Mouse (Mus musculus): Measurements from ENCODE around the gene Hhat. TPM values are rescaled to one million over a fixed set of nuclear protein-coding genes. Genes with fewer than 3 reads are reported as not detected.

The Hhat gene
- total RNA-seq, 2 experiments from 2014 or later = 0.48 to 0.54 TPM

DNA sequence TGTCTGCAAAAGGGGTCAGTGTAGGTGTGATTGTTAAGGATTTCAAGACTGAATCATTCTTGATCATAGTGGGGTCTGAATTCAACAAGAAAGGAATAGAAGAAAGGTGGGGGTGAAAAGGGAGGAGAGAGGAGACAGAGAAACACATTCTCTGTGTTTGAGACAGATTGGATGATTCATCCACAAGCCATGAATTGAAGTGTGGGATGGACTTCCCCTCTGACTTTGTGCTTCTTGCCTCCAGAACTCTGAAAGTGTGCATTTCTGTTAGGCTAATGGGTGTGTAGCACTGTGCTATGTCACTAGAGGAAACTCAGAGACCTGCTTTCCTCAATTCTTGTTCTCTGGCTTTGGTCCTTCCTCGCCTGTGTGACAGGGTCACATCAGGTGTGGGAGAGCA lies 15.2 kb upstream of the Hhat start:
- intact Hi-C loops (cut with DNase I) = loop anchor here (10.0 kb wide), 2 partner anchors 299 to 339 kb away; no protein-coding TSS in a partner anchor
- no peak for DNase-seq

DNA sequence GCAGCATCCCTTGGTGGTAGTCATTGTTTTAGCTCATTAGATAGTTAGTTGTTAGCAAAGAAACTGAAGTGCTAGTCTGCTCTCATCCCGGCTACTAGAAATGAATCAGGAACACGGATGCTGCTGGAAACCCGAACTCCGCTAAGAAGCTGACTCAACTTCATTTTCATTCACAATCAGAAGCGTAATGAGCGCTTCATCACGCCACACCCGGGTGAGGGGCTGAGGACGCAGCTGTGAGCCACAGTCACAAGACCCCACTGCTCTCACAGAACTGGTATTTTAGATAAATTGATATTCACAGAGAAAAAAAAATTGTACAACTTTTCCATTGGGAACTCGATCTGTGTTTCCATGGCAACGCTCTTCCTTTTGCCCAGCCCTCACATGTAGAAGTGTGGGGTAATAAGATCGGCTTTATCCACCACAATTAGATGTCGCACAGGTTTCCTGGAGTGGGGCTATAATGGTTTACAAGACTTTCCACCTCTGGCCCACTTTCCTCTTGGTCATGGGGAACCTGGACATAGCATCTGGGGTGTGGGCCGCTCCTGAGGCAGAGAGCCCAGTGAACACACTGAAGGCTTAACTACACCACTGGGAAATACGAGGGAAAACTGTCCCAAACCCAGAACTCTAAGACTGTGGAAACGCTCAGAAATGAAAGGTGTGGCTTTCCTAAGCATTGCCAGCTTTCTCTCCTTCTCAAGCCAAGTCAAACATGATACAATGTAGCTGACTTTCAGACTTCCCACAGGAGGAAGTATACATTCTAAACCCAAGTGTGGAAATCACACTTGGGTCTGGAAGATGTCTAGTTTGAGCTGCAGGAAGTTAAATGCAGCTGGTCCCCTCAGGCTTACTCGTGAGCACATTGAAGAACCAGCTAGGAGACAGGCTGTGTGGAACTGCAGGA lies 14.3 kb upstream of the Hhat start:
- no peak for DNase-seq
- intact Hi-C loops (cut with DNase I) = loop anchor here (10.0 kb wide), 2 partner anchors 299 to 339 kb away; no protein-coding TSS in a partner anchor

DNA sequence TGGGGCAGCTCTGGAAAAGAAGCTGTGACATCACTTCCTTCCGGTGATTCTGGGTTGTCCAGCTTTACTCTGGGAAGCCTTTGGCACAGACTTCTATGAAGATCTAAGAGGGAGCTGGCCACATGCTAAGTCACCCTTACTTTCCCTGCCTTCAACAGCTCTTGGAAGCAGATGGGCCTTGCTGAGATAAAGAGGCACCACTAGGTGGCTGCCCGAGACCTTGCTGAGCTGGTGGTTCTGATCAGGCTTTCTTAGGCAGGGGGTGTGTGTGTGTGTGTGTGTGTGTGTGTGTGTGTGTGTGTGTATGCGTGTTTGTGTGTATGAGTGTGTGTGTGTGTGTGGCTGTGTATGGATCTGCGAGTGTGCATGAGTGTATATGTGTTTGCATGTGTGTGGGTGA lies 13.4 kb upstream of the Hhat start:
- DNase-seq = no peak
- intact Hi-C loops (cut with DNase I) = loop anchor here (5.0 to 10.0 kb wide), 4 partner anchors 57 to 340 kb away; no protein-coding TSS in a partner anchor

DNA sequence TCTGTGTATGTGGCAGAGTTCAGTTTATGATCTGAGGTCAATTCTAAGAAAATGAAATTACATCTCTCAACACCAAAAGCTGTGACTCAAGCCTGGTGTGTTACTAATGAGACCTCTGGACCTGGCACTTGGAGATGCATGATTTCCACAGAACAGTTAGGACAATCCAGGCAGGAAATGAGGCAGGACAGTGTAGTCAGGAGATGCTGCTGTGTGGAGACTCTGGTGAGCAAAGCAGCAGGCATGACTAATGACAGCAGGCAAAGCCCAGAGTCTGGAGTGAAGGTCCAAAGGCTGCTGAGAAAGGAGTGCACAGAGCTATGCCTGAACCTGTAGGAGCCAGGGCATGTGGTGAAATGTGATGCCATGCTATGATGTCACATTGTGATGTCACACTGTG lies 10.2 kb upstream of the Hhat start:
- no peak for DNase-seq
- intact Hi-C loops (cut with DNase I) = loop anchor here (5.0 to 10.0 kb wide), 4 partner anchors 54 to 344 kb away; no protein-coding TSS in a partner anchor

DNA sequence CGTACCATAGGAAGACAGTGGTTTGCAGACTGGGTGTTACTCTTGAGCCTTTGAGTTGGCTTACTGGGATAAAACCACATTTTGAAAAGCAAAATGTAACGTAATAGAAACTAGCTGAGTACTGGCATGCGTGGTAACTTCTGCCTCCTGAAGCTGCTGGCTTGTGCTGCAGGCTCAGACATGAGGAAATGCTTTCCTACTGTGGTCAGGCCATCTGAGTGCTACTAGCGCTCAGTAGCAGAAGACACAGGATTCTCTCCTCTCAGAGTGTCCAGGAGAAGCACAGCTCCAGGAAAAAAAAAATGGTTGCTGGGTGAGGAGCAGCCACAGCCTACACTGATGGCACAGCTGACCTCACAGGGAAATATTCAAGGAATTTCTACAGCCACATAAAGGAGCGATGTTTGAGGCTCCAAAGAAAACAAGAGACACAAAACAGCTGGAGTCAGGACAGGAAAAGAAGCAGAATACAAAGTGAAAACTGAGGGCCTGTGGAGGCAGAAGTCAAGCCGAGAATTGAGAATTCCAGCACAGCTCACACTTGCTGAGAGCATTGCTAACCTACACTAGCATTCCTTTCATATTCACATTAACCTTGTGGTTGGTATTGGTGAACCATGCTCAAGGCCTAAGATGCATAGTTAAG lies 8.0 kb upstream of the Hhat start:
- DNase-seq = no peak
- intact Hi-C loops (cut with DNase I) = no loop called here

DNA sequence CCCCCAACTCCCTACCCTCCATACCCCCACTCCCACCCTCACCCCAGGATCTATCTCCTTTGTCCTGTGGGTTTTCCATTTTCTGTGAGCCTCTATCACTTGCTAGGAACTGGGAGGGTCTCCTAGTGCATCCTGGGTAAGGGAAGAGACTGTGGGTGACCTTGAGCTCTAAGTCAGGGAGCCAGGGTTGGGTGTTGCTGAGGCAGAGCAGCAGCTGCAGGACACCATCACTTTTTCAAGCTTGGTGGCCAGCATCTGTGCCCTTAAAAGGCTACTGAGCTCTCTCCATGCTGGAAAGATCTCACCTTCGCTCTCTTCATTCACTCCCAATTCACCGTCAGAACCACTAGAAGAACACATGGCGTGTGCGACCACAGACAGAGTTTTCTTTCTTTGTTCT lies 7.2 kb upstream of the Hhat start:
- DNase-seq = no peak
- intact Hi-C loops (cut with DNase I) = no loop called here

DNA sequence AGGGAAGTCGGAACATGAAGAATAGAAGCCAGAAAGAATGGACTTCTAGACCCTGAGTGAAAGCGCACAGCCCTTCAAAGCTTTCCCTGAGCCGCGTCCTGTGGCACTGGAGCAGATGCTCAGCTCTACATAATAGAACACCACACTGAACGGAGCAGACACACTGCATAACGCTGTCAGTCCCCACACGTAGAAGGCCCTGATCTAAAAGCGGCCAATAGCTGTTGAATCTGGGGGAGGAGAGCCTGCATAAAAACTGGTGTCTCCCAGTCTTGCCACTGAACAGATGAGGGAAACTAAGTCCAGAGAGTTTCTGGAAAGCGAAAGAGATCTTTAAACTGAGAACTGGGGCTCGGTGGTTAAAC lies 911 bp downstream of the Hhat start:
- intact Hi-C loops (cut with DNase I) = no loop called here
- no peak for DNase-seq

DNA sequence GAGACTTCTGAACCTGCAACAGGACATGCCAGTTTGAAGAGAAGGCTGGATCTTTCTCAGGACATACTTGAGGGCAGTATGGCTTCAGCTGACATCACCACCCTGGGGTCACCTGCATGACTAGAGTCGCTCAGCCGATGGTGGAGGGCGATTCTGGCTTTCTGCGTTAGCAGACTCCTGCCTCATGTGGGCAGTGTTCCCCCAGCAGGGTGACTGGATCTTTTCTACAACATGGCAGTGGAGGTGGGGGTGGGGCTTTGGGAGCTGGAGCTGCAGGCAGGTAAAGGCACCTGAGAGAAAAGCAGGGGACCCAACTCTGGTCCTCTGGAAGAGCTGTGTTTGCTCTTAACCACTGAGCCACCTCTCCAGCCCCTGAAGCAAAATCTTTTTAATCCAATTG lies 5.5 kb downstream of the Hhat start:
- no peak for DNase-seq
- intact Hi-C loops (cut with DNase I) = no loop called here

DNA sequence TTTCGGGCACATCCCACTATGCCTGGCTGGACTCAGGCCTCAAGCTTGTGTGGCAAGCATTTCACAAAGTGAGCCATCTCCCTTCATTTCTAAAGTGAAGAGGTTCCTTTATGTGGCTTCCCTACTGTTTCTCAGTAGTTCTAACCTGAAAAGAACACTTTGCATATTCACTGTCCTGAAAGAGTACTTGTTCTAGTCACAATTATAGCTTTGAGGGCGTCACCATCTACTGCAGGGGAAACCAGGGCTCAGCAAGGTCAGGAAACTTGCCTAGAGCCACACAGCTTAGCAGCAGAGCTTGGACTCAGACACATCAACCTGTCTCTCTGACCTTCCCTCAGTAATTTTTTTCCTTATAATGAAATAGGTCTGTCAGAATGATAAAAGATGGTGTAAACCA lies 6.5 kb downstream of the Hhat start:
- no peak for DNase-seq
- intact Hi-C loops (cut with DNase I) = no loop called here

DNA sequence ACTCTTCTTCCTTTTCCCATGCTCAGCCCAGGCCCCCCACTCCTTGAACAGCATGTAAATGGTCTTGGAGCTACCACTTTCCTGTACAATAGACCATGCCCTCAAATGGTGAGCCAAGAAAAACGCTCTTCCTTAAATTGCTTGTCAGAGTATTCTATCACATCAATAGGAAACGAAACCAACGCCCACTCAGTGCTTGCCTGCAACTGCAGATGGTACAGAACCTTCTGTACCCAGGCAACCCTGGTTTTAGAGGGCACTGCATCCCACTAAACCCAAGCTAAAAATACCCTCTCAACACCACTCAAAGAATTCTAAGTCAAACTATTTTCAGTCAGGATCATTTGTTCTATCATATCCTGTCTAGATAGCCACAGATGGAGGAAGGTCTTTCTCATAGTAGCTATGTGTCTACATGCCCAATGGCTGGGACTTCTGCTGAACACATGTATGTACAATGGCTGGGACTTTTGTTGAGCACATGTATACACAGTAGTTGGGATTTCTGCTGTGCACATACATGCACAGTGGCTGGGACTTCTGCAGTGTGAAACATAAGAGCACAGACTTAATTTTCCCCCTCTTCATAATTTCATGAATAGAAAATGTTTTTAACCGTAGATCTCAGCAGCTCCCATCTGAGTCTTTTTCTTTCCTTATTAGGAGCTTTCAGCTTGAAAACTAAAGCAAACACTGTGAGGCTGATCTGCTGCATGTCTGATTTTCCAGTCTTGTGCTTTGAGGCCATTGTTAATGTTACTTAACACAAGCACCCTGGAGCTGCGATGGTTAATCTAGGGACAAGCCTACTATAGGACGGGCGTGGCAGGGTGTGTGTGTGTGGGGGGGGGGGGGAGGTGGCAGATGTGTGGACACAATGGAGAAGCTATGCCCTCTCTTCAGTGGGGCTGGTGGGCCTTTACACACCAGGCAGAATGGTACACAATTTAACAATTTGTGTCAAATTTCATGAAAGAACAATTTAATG lies 7.8 kb downstream of the Hhat start:
- intact Hi-C loops (cut with DNase I) = no loop called here
- no peak for DNase-seq

DNA sequence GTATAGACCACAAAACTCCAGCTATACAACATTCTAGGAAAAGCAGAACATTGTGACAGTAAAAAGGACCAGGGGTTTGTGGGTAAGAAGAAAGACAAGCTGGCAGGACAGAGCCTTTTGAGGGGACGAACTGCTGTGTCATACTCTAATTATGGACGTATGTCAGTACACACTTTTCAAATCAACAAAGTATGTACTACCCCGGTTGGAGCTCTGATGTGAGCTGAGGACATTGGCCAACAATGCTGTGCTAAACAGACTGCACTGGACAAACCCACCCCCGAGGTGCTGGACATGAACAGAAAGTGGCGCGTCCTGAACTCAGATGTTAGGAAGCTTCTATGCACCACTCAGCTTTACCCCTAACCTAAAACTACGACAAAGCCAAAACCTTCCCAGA lies 14.3 kb downstream of the Hhat start:
- DNase-seq = no peak
- intact Hi-C loops (cut with DNase I) = no loop called here

DNA sequence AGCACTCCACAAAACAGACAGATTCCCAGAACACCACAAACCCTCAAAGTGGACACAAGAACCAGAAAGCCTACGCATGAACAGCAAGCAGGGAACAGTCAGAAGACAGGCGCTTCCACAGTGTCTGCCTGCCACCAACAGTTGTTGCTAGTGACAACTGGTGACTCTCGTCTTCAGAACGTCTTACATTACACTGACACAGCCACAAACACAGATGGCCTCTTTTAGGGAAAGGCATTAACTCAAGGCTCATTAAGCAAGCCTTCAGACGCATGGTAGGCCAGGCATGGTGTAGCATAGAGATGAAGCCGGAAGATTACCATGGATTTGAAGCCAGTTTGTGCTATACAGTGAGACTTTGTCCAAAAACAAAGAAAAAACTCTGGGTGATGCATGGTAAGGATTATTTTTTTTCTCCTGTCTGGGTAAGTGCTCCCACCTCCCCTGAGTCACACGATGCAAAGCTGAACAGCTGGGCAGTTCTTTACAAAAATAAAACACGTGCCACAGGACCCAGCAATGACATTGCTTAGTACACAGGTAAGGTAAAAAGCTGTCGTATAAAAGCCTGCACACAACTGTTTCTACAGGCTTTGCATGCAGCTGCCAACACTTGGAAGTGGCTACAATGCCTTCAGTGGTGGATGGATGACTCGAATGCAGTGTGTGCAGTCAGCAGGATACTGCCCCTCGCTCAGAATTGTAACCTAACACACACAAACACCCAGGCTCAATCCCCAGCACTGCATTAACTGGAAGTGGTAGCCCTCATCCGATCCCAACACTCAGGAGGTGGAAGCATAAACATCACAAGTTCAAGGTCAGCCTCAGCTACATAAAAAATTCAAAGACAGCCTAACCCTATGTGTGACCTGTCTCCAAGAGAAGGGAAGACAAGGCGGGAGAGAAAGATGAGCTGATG lies 15.1 kb downstream of the Hhat start:
- DNase-seq = no peak
- intact Hi-C loops (cut with DNase I) = no loop called here

DNA sequence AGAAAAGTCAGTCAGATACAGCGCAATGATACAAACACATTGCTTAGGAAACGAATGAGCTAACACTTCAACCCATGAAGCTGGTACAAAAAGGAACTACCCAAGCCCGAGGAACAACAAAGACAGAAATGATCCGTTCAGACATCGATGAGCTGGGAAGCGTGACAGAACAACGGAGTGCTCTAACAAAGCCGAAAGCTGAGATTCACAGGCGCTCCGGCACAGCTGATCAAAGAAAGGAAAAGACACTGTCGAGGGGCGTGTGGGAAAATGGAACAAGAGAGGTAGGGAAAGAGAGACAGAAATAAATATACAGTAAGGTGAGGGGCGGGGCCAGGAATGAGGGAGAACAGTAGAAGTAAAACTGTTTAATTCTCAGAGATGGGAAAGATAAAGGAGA lies 15.8 kb downstream of the Hhat start:
- no peak for DNase-seq
- intact Hi-C loops (cut with DNase I) = no loop called here

DNA sequence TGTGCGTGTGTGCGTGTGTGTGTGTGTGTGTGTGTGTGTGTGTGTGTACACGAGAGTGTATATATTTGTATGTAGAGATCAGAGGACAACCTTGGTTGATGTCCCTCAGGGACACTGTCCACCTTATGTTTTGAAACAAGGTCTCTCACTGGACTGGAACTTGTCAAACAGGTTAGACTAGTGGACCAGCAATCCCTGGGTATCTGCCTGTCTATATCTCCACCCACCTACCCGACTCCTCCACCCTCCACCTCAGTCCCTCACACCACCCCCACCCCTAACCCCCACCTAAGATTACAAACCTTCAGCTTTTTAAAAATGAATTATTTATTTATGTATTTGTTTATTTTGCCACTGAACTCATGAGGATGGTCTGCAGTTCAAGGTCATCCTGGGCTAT lies 16.8 kb downstream of the Hhat start:
- no peak for DNase-seq
- intact Hi-C loops (cut with DNase I) = no loop called here

DNA sequence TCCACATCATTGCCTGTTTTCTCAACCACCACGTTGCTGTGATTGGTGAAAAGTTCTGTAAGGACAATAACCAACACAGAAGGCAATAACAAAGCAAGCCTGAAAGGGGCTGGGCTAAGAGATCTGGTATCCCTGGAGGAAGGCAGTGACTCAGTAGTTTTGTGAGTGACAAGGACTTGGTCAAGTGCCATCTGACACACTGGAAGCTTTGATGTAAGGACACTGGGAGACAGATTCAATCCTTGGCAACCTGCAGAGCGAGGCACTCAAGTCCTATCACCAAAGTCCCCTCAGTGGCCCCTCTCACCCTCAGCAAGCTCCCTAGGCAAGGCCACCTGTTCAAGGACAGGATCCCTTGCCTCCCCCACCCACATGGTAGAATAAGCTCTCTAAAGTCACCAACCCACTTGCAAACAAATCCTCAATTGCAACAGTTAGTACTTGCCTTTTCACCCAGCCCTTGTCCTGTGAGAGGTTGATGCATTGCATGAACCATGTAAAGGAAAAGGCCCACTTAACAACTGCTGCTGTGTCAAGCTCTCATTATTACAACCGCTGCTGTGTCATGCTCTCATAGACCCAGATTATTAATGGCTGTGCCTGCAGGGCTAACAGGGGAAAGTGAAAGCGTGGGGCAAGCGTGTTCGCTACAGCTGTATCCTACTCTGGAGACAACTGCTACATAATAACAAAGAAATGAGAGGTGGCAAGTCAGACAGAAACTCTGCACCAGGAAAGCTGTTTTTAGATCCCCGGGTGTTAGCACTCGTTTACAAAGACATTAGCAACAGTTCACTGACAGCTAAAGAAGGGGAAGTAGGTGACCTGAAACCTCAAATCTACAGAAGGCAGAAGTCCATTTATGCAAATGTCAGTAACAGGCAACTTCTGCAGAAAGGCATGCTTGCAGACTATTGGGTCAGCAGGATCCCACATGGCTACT lies 18.1 kb downstream of the Hhat start:
- no peak for DNase-seq
- intact Hi-C loops (cut with DNase I) = no loop called here

DNA sequence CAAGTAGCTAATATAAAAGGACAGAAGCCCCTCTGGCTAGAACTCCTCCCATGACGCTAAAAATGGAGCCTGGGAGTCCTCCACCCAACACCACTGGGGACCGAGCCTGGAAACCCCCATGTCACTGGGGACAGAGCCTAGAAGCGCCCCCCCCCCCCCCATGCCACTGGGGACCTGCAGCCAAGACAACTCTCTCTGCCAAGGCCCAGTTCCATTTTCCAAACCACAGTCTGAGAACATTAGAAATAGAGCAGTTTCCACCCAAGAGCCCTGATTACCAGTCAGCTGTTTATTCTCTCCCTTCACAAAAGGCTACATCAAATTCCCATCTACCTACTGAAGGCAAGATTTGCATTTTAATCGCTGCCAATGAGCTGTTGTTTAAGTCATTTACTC lies 21.0 kb downstream of the Hhat start:
- intact Hi-C loops (cut with DNase I) = no loop called here

DNA sequence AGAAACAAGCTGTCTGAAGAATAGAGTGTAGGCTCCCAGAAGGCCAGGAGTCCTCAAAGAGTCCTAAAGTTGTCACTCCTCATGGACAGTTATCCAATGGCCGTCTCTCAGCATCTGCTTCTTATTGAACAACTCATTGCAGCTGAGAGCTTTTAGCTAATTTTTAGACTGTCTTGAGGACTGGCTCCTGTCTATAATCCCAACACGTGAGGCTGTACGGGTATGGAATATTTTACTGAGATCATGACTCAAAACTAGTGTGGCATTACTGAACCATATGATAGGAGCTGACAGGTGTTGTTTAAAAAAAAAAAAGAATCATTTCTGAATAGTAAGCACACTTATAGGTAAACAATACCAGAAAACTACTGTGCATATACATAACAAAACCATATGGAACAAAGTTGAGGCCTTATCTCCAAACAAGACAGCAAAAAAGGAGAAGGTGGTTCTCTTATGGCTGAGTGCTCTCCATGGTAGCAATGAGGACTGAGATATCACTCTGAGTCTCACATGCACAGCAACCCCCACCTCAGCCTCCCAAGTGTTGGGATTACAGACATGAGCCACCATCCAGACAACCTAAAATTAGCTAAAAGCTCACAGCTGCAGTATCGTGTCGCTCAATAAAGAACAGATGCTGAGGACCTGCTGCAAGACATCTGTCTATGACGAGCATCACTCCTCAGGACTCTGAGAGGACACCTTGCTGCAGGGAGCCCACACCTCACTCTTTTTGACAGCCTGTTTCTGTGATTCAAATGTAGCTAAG lies 21.6 kb downstream of the Hhat start:
- no peak for DNase-seq
- intact Hi-C loops (cut with DNase I) = no loop called here

More for the DNA sequence above, 21.0 kb downstream of the Hhat start:
- DNase-seq = no peak

DNA sequence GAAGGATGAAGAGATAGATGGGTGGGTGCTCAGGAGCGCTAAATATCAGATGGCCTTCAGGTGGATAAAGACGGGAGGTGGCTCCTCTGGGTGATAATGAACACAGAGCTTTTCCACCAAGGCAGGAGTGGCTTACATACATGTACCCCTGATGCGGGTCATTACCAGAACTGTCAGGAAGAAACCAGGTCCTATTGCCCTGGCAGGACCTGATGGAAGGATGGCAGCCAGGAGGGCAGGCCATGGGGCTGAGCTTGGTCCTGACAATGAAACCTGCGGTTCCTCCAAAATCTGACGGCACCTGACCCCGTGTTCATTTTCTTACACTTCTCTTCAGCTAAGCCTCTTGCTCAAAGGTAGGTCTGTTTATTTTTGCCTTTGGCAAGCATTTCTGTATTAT lies 24.8 kb downstream of the Hhat start:
- intact Hi-C loops (cut with DNase I) = no loop called here

More for the DNA sequence above, 24.8 kb downstream of the Hhat start:
- no peak for DNase-seq

Data from gastrocnemius, postnatal 36 days (tissue).